Mouse (Mus musculus) liver, embryonic 11.5 days (tissue): Measurements from ENCODE around the gene Nkx2-2. TPM values are rescaled to one million over a fixed set of nuclear protein-coding genes. Genes with fewer than 3 reads are reported as not detected.

Experiments used
- ATAC-seq: fragments of 200-750 bp; cut with Nextera tagmentation; replicated peaks from 2 replicates; pipeline ENCODE4 v1.8.0; 2017; ENCODE audit warnings: moderate number of reproducible peaks, mild to moderate bottlenecking, moderate TSS enrichment, moderate library complexity; ENCODE audit not compliant: low FRiP score
- DNase-seq: peaks from one replicate; pipeline ENCODE4 v3.0.0-alpha.2; 2017; ENCODE audit warnings: low spot score
- H3K27ac ChIP-seq: fragments of 300-500 bp; sonication (generic); 2 replicates; pipeline ENCODE4 v1.5.1; 2014; ENCODE audit warnings: mild to moderate bottlenecking, low read depth, low read length, control low read depth
- H3K27me3 ChIP-seq: fragments of 300-500 bp; sonication (generic); replicated peaks from 2 replicates; pipeline ENCODE4 v1.6.1; 2014; ENCODE audit warnings: low read length, mixed read lengths; ENCODE audit not compliant: control insufficient read depth, insufficient read depth
- H3K36me3 ChIP-seq: fragments of 300-500 bp; sonication (generic); 2 replicates; pipeline ENCODE4 v1.6.1; 2014; ENCODE audit warnings: mild to moderate bottlenecking, low read length, moderate library complexity, mixed read lengths; ENCODE audit not compliant: control insufficient read depth, insufficient read depth
- H3K4me1 ChIP-seq: fragments of 300-500 bp; sonication (generic); replicated peaks from 2 replicates; pipeline ENCODE4 v1.6.1; 2014; ENCODE audit warnings: low read length, mixed read lengths; ENCODE audit not compliant: control insufficient read depth, insufficient read depth
- H3K4me2 ChIP-seq: fragments of 300-500 bp; sonication (generic); 2 replicates; pipeline ENCODE4 v1.6.1; 2014; ENCODE audit warnings: mild to moderate bottlenecking, control low read depth, moderate library complexity
- H3K4me3 ChIP-seq: fragments of 300-500 bp; sonication (generic); 2 replicates; pipeline ENCODE4 v1.5.1; 2014; ENCODE audit warnings: low read depth, low read length, control low read depth
- H3K9ac ChIP-seq: fragments of 300-500 bp; sonication (generic); 2 replicates; pipeline ENCODE4 v1.6.1; 2014; ENCODE audit warnings: low read depth, low read length, control low read depth
- H3K9me3 ChIP-seq: fragments of 300-500 bp; sonication (generic); 2 replicates; pipeline ENCODE4 v1.6.1; 2016; ENCODE audit warnings: low read length, inconsistent platforms, mixed read lengths; ENCODE audit not compliant: control insufficient read depth
- WGBS: fragments of 180-500 bp; shearing (Covaris S2); extraction: QIAGEN DNeasy Blood & Tissue Kit; methylation state at CpG from one replicate; pipeline ENCODE4 v1.1.7; 2014; 5-methylcytosine and 5-hydroxymethylcytosine counted together
- polyA plus RNA-seq: library from polyadenylated mRNA; unstranded; fragments of >200 nt; fragmentation: Nextera tagmentation; extraction: Ambion mirVana; gene quantifications from 2 replicates; pipeline ENCODE4 v1.2.1, GENCODE M21; 2014

Nkx2-2 gene
- polyA plus RNA-seq, 1 experiment from 2014 or later = 0.26 TPM

DNA sequence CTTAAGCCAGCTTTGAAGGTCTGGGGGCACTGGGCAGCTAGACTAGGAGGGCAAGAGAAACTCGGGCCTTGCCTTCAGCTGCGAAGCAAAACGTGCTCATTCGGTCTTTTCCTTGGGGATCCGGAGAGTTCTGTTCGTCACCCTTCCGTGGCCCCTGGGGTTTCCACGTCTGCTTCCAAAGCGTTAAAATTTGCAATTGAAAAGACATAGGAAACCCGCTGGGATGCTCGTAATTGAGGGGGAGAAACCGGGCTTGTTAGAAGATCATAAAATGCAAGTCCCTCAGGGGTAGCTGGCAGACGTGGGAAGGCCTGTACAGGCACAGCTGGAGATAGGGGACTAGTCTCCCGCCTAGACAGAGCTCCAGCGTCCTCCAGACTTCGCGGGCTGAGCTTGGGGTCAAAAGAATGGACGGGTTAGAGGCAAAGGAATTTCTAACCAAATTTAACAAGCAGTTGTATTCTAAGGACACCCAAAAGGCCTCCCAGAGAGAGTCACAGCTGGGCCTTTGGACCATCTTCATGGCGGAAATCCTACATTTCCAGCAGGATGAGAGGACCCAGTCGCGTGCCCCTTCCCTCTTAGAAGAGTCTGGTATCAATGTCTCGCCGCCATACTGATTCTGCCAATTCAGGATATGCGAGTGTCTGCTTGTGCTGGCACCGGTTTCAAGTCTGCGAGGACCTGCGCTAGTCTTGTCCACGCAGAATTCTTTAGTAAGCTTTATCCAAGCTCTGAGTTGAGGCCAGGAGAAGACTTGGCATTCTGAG lies 4.3 kb downstream of the Nkx2-2 start:
- Histone ChIP-seq H3K9me3 (no peaks in the 10 kb centered on the region), H3K27me3 (peaks cover 97% of the 10 kb centered on the region), H3K4me1 (no peaks in the 10 kb centered on the region; the same call in 1 of the 2 replicates), H3K36me3 (no peaks in the 10 kb centered on the region), H3K4me3 (no peak overlapping the region), H3K27ac (no peak overlapping the region), H3K4me2 (no peak overlapping the region), H3K9ac (no peak overlapping the region)
- 1% methylated on average over 28 of the region's 28 CpGs for WGBS
- ATAC-seq (no peak), DNase-seq (no peak)

DNA sequence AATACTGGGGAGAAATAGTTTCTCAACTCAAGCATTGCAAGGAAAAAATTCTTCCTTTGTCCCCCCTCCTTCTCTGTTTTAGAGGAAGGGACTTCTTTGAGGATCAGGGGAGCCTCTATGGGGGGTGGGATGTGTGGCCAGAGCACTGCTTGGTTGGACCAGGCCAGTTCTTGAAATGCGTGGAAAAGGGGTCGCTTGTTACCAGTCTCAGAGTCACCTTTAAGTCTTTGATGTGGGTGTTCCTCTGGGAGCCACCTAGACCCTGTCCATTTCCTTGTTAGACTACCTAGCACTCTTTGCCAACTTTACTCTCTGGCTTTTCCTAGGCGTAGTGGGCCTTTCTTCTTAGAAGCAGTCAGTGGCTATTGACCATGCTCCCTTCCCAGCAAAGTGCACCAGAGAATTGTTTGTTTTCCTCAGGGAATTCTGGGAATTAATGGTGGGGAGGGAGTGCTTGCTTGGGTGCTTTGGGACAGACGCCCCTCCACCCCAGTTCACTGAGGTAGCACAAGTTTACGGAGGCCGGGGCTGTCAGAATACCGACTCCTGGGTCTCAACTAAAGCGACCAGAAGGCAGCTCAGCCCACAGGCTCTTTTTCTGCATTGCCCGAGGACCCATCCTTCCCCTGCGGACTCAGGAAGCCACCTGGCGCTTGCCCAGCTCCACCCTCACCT lies 5.0 kb downstream of the Nkx2-2 start:
- Histone ChIP-seq H3K36me3 (no peaks in the 10 kb centered on the region), H3K4me2 (no peak overlapping the region), H3K9me3 (no peaks in the 10 kb centered on the region), H3K27ac (no peak overlapping the region), H3K9ac (no peak overlapping the region), H3K4me1 (peaks cover 2% of the 10 kb centered on the region; the same call in 1 of the 2 replicates), H3K27me3 (peaks cover 97% of the 10 kb centered on the region), H3K4me3 (no peak overlapping the region)
- 6% methylated on average over 11 of the region's 11 CpGs for WGBS
- no peak for DNase-seq
- no peak for ATAC-seq

DNA sequence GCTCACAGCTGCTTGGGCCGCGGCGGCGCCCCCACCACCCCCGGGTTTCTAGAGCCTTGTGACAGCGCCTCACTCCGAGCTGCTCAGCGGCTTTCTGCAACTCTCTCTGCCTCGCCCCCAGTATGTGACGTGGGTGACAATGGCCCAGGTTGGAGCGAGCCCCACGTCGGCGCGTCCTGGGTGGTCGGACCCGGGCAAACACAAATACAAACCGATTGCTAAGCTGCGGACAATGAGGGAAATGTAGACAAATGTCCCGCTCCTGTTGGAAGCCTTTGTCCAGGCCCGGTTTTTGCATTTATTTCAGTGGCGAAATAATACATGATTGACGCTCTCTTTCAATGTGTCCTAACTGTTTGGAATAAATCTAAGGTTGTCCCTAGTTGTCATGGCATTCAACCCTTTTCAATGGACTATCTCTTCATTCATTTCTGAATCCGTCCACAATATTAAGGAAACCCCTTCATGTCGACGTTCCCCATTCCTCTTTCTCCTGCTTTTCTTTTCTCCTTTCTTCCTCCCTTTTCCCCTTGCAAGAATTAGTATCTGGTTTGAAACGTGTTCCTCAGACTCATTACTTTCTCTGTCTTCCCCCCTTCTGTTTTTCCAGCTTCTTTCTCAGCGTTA lies 5.9 kb downstream of the Nkx2-2 start:
- DNase-seq (no peak), ATAC-seq (no peak)
- WGBS = 3% methylated on average over 28 of the region's 28 CpGs
- Histone ChIP-seq H3K4me2 (no peak overlapping the region), H3K27ac (no peak overlapping the region), H3K9me3 (no peaks in the 10 kb centered on the region), H3K36me3 (no peaks in the 10 kb centered on the region), H3K27me3 (peaks cover 97% of the 10 kb centered on the region), H3K9ac (no peak overlapping the region), H3K4me3 (no peak overlapping the region), H3K4me1 (peaks cover 3% of the 10 kb centered on the region; the same call in 1 of the 2 replicates)

DNA sequence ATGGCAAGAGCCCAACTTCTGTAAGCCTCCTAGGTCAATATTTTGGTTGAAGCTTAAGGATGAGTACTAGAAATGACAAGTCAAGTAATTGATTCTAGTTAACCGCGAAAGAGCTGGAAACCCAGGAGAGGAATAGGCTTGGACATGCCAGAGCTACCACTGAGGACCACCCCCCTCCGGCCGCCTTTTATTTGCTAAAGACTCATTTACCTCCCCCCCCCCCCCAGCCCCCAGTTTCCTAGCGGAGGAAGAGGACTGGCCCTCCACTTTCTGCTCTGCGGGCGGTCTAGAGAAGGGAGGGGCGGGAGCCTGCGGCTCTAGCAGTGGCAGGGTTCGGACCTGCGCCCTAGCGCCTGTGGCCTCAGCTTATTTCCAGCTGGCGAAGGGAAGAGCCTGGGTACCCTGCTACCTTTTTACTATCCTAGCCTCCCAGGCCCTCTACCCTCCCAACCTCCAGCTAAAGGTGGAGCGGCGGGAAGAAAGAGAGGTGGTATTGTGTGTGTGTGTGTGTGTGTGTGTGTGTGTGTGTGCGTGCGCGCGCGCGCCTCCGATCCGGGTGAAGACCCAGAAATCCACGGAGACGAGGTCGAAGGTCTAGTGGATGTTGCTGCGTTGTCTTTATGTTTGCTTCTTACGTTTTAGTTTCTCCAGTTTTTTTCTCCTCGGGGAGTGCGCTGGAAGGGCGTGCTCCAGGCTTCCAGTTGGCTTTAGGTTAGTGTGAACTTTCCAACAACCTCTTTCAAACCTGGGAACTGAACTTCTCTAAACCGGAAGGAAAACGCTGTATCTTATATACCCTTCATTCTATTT lies 6.8 kb downstream of the Nkx2-2 start:
- 1% methylated on average over 29 of the region's 33 CpGs for WGBS
- Histone ChIP-seq H3K9ac (no peak overlapping the region), H3K27ac (no peak overlapping the region), H3K36me3 (no peaks in the 10 kb centered on the region), H3K4me3 (no peak overlapping the region), H3K4me2 (no peak overlapping the region), H3K27me3 (peaks cover 97% of the 10 kb centered on the region), H3K9me3 (no peaks in the 10 kb centered on the region), H3K4me1 (peaks cover 3% of the 10 kb centered on the region; the same call in 1 of the 2 replicates)
- DNase-seq (no peak), ATAC-seq (no peak)

DNA sequence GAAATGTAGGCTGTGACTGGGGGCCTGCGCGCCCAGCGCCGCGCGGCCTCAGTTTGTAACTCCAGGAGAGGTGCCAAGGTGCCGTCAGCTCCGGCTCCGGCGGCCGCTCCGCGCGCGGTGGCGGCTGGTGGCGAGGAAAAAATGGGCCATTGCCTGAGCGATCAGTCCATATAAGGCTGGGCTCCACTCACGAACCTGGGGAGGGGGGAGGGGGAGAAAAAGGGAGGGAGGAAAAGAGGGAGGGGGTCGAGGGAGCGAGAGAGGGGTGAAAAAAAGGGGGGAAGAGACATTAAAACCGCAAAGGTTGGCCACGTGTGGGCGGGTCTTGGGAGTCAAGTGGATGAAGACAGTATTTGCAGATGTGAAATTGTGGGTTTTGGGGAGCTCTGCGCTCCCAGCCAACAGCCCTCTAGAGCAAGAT lies 7.8 kb downstream of the Nkx2-2 start:
- Histone ChIP-seq H3K4me2 (no peak overlapping the region), H3K36me3 (no peaks in the 10 kb centered on the region), H3K27ac (no peak overlapping the region), H3K9me3 (no peaks in the 10 kb centered on the region), H3K27me3 (peaks cover 97% of the 10 kb centered on the region), H3K4me3 (no peak overlapping the region), H3K9ac (no peak overlapping the region), H3K4me1 (peaks cover 3% of the 10 kb centered on the region; the same call in 1 of the 2 replicates)
- WGBS = 2% methylated on average over 25 of the region's 25 CpGs
- ATAC-seq = no peak
- no peak for DNase-seq

DNA sequence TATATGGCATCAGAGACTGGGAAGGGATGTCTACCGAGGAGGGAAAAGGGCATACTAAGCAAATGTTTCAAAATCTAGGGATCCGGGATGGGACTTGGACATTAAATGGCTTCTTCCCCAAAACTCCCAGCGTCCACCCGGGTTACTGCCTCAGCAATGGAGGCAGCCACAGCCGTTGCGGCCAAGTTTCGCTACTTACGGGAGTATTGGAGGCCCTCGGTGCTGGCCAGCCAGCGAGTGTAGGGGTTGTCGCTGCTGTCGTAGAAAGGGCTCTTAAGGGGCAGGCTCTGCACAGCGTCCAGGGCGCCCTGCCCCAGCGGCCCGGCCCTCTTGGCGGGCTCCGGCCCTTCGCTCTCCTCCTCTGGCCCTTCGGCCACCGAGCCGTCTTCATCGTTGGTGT lies 8.5 kb downstream of the Nkx2-2 start:
- WGBS = under 1% methylated on average over 23 of the region's 23 CpGs
- H3K4me2 ChIP-seq = peak overlapping the region; percentile 9; the same call in 1 of the 2 replicates
- H3K9me3 ChIP-seq = no peaks in the 10 kb centered on the region
- H3K27me3 ChIP-seq = peaks cover 97% of the 10 kb centered on the region
- no peak overlapping the region for H3K27ac ChIP-seq
- no peak overlapping the region for H3K9ac ChIP-seq
- H3K36me3 ChIP-seq = no peaks in the 10 kb centered on the region
- peak; percentile 47 for DNase-seq
- 0 out of 2 replicates have a peak overlapping the region, but pooled peaks have one; percentile 7 for H3K4me3 ChIP-seq
- peaks cover 3% of the 10 kb centered on the region; the same call in 1 of the 2 replicates for H3K4me1 ChIP-seq
- no peak for ATAC-seq

DNA sequence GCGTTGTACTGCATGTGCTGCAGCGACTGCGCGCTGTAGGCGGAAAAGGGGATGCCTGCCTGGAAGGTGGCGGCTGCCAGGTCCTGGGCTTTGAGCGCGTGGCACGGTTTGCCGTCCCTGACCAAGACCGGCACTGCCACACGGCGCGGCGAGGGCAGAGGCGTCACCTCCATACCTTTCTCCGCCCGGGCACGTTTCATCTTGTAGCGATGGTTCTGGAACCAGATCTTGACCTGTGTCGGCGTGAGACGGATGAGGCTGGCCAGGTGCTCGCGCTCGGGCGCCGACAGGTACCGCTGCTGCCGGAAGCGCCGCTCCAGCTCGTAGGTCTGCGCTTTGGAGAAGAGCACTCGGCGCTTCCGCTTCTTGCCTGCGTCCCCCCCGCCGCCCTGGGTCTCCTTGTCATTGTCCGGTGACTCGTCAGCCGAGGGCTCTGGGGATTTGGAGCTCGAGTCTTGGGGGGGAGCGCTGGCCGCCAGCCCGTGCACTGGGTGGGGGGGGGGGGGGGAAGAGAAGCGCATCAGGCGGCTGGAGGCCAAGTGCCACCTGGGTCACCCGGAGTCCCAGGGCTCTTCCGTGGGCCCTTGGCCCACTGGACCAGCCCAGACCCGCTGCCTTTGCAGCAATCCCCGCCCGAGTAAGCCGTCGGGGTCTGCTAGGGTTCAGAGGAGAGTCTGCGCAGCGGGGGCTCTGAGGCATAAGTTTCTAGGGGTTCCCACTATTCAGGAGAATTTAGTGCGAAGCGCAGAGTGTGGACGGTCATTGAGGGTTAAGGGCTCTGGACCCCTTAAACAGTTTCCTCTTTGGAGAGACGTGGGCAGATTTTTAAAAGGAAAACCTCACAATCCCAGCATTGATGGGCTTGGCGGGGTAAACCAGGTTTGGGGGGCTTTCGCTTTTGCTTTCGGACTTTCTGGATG lies 9.7 kb downstream of the Nkx2-2 start:
- WGBS = 1% methylated on average over 65 of the region's 65 CpGs

More for the DNA sequence above, 9.7 kb downstream of the Nkx2-2 start:
- Histone ChIP-seq H3K4me2 (peak overlapping the region; percentile 51), H3K4me3 (peak overlapping the region; percentile 24), H3K36me3 (no peaks in the 10 kb centered on the region), H3K9me3 (no peaks in the 10 kb centered on the region), H3K4me1 (peaks cover 3% of the 10 kb centered on the region; the same call in 1 of the 2 replicates), H3K27ac (no peak overlapping the region), H3K27me3 (peaks cover 97% of the 10 kb centered on the region), H3K9ac (no peak overlapping the region)
- DNase-seq (no peak), ATAC-seq (no peak)
